Mouse (Mus musculus): Measurements from ENCODE around the gene Enpp3. TPM values are rescaled to one million over a fixed set of nuclear protein-coding genes. Genes with fewer than 3 reads are reported as not detected.

The Enpp3 gene
- total and polyA plus RNA-seq, 3 experiments, result 0.22 to 2.2 (median 1.7) TPM

GRCm38 (mm10) chr10:24764640-24765039 is 78.0 kb downstream of the Enpp3 start:
- no peak for DNase-seq

GRCm38 (mm10) chr10:24763257-24763656 is 79.4 kb downstream of the Enpp3 start:
- no peak for DNase-seq

GRCm38 (mm10) chr10:24758326-24758915 is 84.2 kb downstream of the Enpp3 start:
- no peak for DNase-seq

GRCm38 (mm10) chr10:24754874-24755540 is 87.6 kb downstream of the Enpp3 start:
- DNase-seq, result no peak

- DNase-seq, result no peak
Observed at GRCm38 (mm10) chr10:24754251-24754835, 88.3 kb downstream of the Enpp3 start.

- no peak for DNase-seq
Observed at GRCm38 (mm10) chr10:24753536-24754250, 88.9 kb downstream of the Enpp3 start.

GRCm38 (mm10) chr10:24742950-24743487 is 99.6 kb downstream of the Enpp3 start:
- no peak for DNase-seq

- no peak for DNase-seq
Observed at GRCm38 (mm10) chr10:24741229-24742198, 101.1 kb downstream of the Enpp3 start.

GRCm38 (mm10) chr10:24739171-24739570 is 103.5 kb downstream of the Enpp3 start:
- DNase-seq, result no peak

GRCm38 (mm10) chr10:24738456-24738855 is 104.2 kb downstream of the Enpp3 start:
- DNase-seq, result peak; percentile 3

- no peak for DNase-seq
Observed at GRCm38 (mm10) chr10:24735027-24735777, 107.4 kb downstream of the Enpp3 start.

GRCm38 (mm10) chr10:24727478-24727877 is 115.1 kb downstream of the Enpp3 start:
- DNase-seq, result no peak

- DNase-seq, result no peak
Observed at GRCm38 (mm10) chr10:24725197-24725596, 117.4 kb downstream of the Enpp3 start.

Other genes with a start within 250 kb of the Enpp3 start
- gene Ccn2, start 247.4 kb downstream of the Enpp3 start, total RNA-seq (2021), result 10 to 100 TPM; 51.1 to 78.2 TPM
- gene Ccn2, start 247.4 kb downstream of the Enpp3 start, polyA plus RNA-seq (2012; rRNA removed), result 241 and 278 TPM in 2 replicates
- 1 to 10 TPM; 2.9 to 3.5 TPM for gene Enpp1, start 130.7 kb downstream of the Enpp3 start, total RNA-seq (2021)
- gene Enpp1, start 130.7 kb downstream of the Enpp3 start, polyA plus RNA-seq (2012; rRNA removed), result 0.18 and 0.39 TPM in 2 replicates
- 10 to 100 TPM; 21.1 to 23.5 TPM for gene Med23, start 27.2 kb upstream of the Enpp3 start, total RNA-seq (2021)
- 11.9 and 12.9 TPM in 2 replicates for gene Med23, start 27.2 kb upstream of the Enpp3 start, polyA plus RNA-seq (2012; rRNA removed)
- 1 to 10 TPM in 1 of 2 experiments, not detected in 1; 3.9 TPM for gene Arg1, start 84.7 kb upstream of the Enpp3 start, total RNA-seq (2021)
- 0.10 TPM in 1 of 2 replicates, not detected in the other for gene Arg1, start 84.7 kb upstream of the Enpp3 start, polyA plus RNA-seq (2012; rRNA removed)